Comparison of ENCODE assay signal across 18 mouse cellular contexts in genomic region chr1:72058045-72058703, GRCm38 (mm10).
DNase-seq lines count a peak whose midpoint lies in the region; ATAC-seq and TF ChIP-seq lines count a peak whose summit lies in the region.
"Had no signal": no experiment of that assay in that cellular context is flagged by ENCODE, and none has a peak within 500 bp of the region (broad histone marks: within the 10 kb centered on the region; RNA-seq: fewer than 3 reads in every experiment).

No protein-coding gene starts in this region.

- no peak overlapping the region for H3K4me3 ChIP-seq in CH12.LX (replicated peaks in 1 of 3; ENCODE audit: low read depth in 2 of 3, low read length in 2 of 3, poor library complexity in 1 of 3)
- no peak overlapping the region for H3K4me3 ChIP-seq in liver, embryonic 14.5 days (ENCODE audit: insufficient read depth in 1 of 2, low read depth in 2 of 2, low read length in 2 of 2)
- H3K4me3 ChIP-seq: heart, embryonic 13.5 days; limb, embryonic 13.5 days; midbrain, embryonic 12.5 days had no signal

- in situ Hi-C loops in CH12.LX (cut with MboI; ENCODE audit: low pct_ligation_motif_present, low pct_unique_long_range_greater_than_20kb, low sequenced_read_pairs): no loop called here

- intact Hi-C loops in heart, postnatal 14 days (cut with DNase I): no loop called here

- no peak for TF ChIP-seq EP300 in CH12.LX (IDR thresholded peaks at IDR 0.05; ENCODE audit: low read length)
- peak; percentile 87 for TF ChIP-seq EP300 in liver, embryonic 14.5 days (IDR thresholded peaks at IDR 0.05; ENCODE audit: low read depth)

- no peak for TF ChIP-seq RAD21 in CH12.LX (IDR thresholded peaks at IDR 0.05; ENCODE audit: low read depth, low read length)

- TF ChIP-seq POLR2A in CH12.LX (IDR thresholded peaks at IDR 0.05; ENCODE audit: low read depth, low read length): no peak

- dilution Hi-C loops in CH12.LX (cut with MboI; ENCODE audit: extremely low pct_ligation_motif_present, extremely low pct_unique_long_range_greater_than_20kb, low sequenced_read_pairs): no loop called here

- WGBS in liver, embryonic 14.5 days (ENCODE audit: insufficient replicate concordance): 29% methylated on average over 7 of the region's 7 CpGs

- H3K9me3 ChIP-seq in CH12.LX (replicated peaks; ENCODE audit: low read length): no peaks in the 10 kb centered on the region
- no peaks in the 10 kb centered on the region for H3K9me3 ChIP-seq in liver, embryonic 14.5 days (ENCODE audit: control insufficient read depth, low read length)
- H3K9me3 ChIP-seq: heart, embryonic 13.5 days; midbrain, embryonic 12.5 days had no signal

- peak; percentile 99 for ATAC-seq in liver, embryonic 14.5 days (ENCODE audit: insufficient read depth)
- ATAC-seq: CD4-positive, CD25-positive, alpha-beta regulatory T cell, adult 4 months; forebrain, postnatal 0 days; hindbrain, postnatal 0 days; Patski had no signal

- H3K36me3 ChIP-seq in CH12.LX (replicated peaks in 1 of 2; ENCODE audit: control insufficient read depth in 1 of 2, insufficient read depth in 1 of 2, low read length in 1 of 2): no peaks in the 10 kb centered on the region
- H3K36me3 ChIP-seq in liver, embryonic 14.5 days (replicated peaks; ENCODE audit: control insufficient read depth, insufficient read depth, low read depth): no peaks in the 10 kb centered on the region
- H3K36me3 ChIP-seq: heart, embryonic 13.5 days; limb, embryonic 13.5 days; midbrain, embryonic 12.5 days had no signal

- H3K27ac ChIP-seq in CH12.LX (ENCODE audit: insufficient read depth, low read depth): no peak overlapping the region
- H3K27ac ChIP-seq in liver, embryonic 14.5 days: no peak overlapping the region
- H3K27ac ChIP-seq: heart, embryonic 13.5 days; hindbrain, postnatal 0 days; limb, embryonic 13.5 days; midbrain, embryonic 12.5 days had no signal

- H3K4me2 ChIP-seq in CH12.LX (ENCODE audit: insufficient read depth, low read depth, poor library complexity, severe bottlenecking): peak overlapping the region; percentile 15; the same call in 1 of the 2 replicates
- H3K4me2 ChIP-seq in liver, embryonic 14.5 days (ENCODE audit: low read depth): peak overlapping the region; percentile 18
- H3K4me2 ChIP-seq: heart, embryonic 13.5 days; limb, embryonic 13.5 days; midbrain, embryonic 12.5 days had no signal

- peaks cover 3 to 11% of the 10 kb centered on the region in 2 experiments; a peak in 2 of 4 replicates for H3K4me1 ChIP-seq in CH12.LX (ENCODE audit: control insufficient read depth in 1 of 2, insufficient read depth in 2 of 2)
- peaks cover 4 to 12% of the 10 kb centered on the region in 2 experiments; a peak in 3 of 4 replicates for H3K4me1 ChIP-seq in liver, embryonic 14.5 days (replicated peaks; ENCODE audit: control insufficient read depth in 2 of 2, insufficient read depth in 2 of 2, low read length in 1 of 2)
- H3K4me1 ChIP-seq: midbrain, embryonic 12.5 days had no signal

- peak; percentile 14 to 42 for DNase-seq in heart, postnatal 14 days
- DNase-seq in heart, adult 11 months: no peak
- DNase-seq in CH12.LX (ENCODE audit: extremely low read depth) (no peak), adipocyte (ENCODE audit: low spot score) (peak; percentile 29)
- DNase-seq in liver, embryonic 14.5 days (ENCODE audit: low read depth in 3 of 3, low spot score in 3 of 3): peak; percentile 25 to 42 (median 35)
- no peak for DNase-seq in adrenal gland, postnatal 10 days
- no peak for DNase-seq in spleen, adult 18-20 months
- DNase-seq: cerebellum, postnatal 36 days; forebrain, postnatal 0 days; kidney, postnatal 10 days; right cerebral cortex, postnatal 14 days; thymus, postnatal 4 days had no signal

- H3K9ac ChIP-seq in CH12.LX (ENCODE audit: insufficient read depth, low read depth): no peak overlapping the region
- no peak overlapping the region for H3K9ac ChIP-seq in liver, embryonic 14.5 days (replicated peaks)
- H3K9ac ChIP-seq: forebrain, postnatal 0 days; heart, embryonic 13.5 days; limb, embryonic 13.5 days; midbrain, embryonic 12.5 days had no signal

- TF ChIP-seq CTCF in CH12.LX (conservative IDR thresholded peaks at IDR 0.05 in 1 of 2, IDR thresholded peaks at IDR 0.05 in 1 of 2; ENCODE audit: low read depth in 2 of 2, low read length in 2 of 2): no peak
- no peak for TF ChIP-seq CTCF in liver, embryonic 14.5 days (IDR thresholded peaks at IDR 0.05; ENCODE audit: low read depth)

- no peaks in the 10 kb centered on the region for H3K79me2 ChIP-seq in CH12.LX (replicated peaks; ENCODE audit: control insufficient read depth, extremely low read depth, insufficient read depth, poor library complexity, severe bottlenecking)

- no peaks in the 10 kb centered on the region for H3K27me3 ChIP-seq in CH12.LX (replicated peaks)
- no peaks in the 10 kb centered on the region for H3K27me3 ChIP-seq in liver, embryonic 14.5 days (ENCODE audit: control insufficient read depth, insufficient read depth, low read length)
- H3K27me3 ChIP-seq: heart, embryonic 13.5 days; limb, embryonic 13.5 days; midbrain, embryonic 12.5 days; Patski had no signal

TF ChIP-seq in CH12.LX, 34 proteins besides CTCF, POLR2A, EP300 and RAD21:
- TF ChIP-seq MAZ (IDR thresholded peaks at IDR 0.05; ENCODE audit: low read depth, low read length): no peak
- no peak for TF ChIP-seq PAX5 (IDR thresholded peaks at IDR 0.05; ENCODE audit: low read length)
- no peak for TF ChIP-seq MAFK (IDR thresholded peaks at IDR 0.05; ENCODE audit: insufficient replicate concordance, low read length)
- no peak for TF ChIP-seq E2F4 (IDR thresholded peaks at IDR 0.05; ENCODE audit: insufficient replicate concordance, low read depth, low read length)
- no peak for TF ChIP-seq MXI1 (IDR thresholded peaks at IDR 0.05; ENCODE audit: low read depth, low read length)
- no peak for TF ChIP-seq ETS1 (conservative IDR thresholded peaks at IDR 0.05; ENCODE audit: low read depth, low read length)
- TF ChIP-seq USF2 (conservative IDR thresholded peaks at IDR 0.05; ENCODE audit: low read depth, low read length): no peak
- TF ChIP-seq JUN (IDR thresholded peaks at IDR 0.05; ENCODE audit: insufficient read depth, low read depth, low read length): no peak
- TF ChIP-seq POLR2AphosphoS2 (IDR thresholded peaks at IDR 0.05; ENCODE audit: low read depth, low read length): no peak
- no peak for TF ChIP-seq UBTF (IDR thresholded peaks at IDR 0.05; ENCODE audit: low read depth, low read length)
- TF ChIP-seq TBP (conservative IDR thresholded peaks at IDR 0.05; ENCODE audit: low read depth, low read length): no peak
- no peak for TF ChIP-seq CHD1 (IDR thresholded peaks at IDR 0.05; ENCODE audit: low read depth, low read length)
- TF ChIP-seq USF1 (IDR thresholded peaks at IDR 0.05; ENCODE audit: low read depth, low read length): no peak
- no peak for TF ChIP-seq SMC3 (IDR thresholded peaks at IDR 0.05; ENCODE audit: low read depth, low read length)
- no peak for TF ChIP-seq SIN3A (IDR thresholded peaks at IDR 0.05; ENCODE audit: low read length)
- no peak for TF ChIP-seq ZNF384 (IDR thresholded peaks at IDR 0.05; ENCODE audit: low read depth, low read length)
- no peak for TF ChIP-seq CHD2 (IDR thresholded peaks at IDR 0.05; ENCODE audit: low read length)
- TF ChIP-seq JUND (conservative IDR thresholded peaks at IDR 0.05; ENCODE audit: low read depth, low read length): no peak

Comparison
In these comparisons a context has a peak if more than half of its experiments do, and no peak if none do; other contexts are left out.
1. DNase-seq: peak in heart, postnatal 14 days (2 of 2), adipocyte (single experiment) and liver, embryonic 14.5 days (3 of 3); none in heart, adult 11 months (single experiment), CH12.LX (single experiment), adrenal gland, postnatal 10 days (single experiment) and spleen, adult 18-20 months (0 of 2).